9 mouse cellular contexts compared by ENCODE assay signal in the genomic region with DNA sequence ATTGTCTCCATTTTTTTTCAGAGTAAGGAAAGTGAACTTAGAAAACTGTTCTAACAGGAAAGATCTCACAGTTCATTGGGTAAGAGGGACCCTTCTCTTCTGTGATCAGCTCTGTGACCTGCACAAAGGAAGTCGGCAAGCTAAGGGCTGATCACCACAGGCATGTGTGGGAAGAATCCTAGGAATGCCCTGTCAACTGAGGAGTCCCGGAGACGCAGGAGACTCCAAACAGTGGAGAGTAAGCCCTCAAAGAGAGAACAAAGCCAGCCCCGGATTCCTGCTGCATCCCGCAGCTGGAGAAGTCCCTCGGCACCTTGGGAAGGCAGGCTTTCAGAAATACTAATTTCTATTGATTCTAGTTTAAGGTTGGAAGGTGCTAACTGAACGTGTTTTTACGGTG. TPM values are rescaled to one million over a fixed set of nuclear protein-coding genes. Genes with fewer than 3 reads are reported as not detected.
A peak's percentile ranks its signal among the peaks of the same experiment; 100 is the strongest.
DNase-seq lines count a peak whose midpoint lies in the region; ATAC-seq and TF ChIP-seq lines count a peak whose summit lies in the region.
"Had no signal": no experiment of that assay in that cellular context is flagged by ENCODE, and none has a peak within 500 bp of the region (broad histone marks: within the 10 kb centered on the region; RNA-seq: fewer than 3 reads in every experiment).

No protein-coding gene starts in this region.

- H3K4me1 ChIP-seq in liver, adult 2 months (ENCODE audit: control insufficient read depth, insufficient read depth, low read length): peaks cover 50% of the 10 kb centered on the region
- H3K4me1 ChIP-seq in hindbrain, embryonic 16.5 days (ENCODE audit: control insufficient read depth, insufficient read depth, low read depth, low read length): peaks cover 52% of the 10 kb centered on the region
- H3K4me1 ChIP-seq in liver, embryonic 16.5 days (ENCODE audit: control insufficient read depth, low read depth, low read length): peaks cover 2% of the 10 kb centered on the region

- peak overlapping the region; percentile 77 for H3K27ac ChIP-seq in liver, adult 2 months (replicated peaks; ENCODE audit: insufficient read depth, low read depth, low read length)
- H3K27ac ChIP-seq in hindbrain, embryonic 16.5 days (ENCODE audit: low read depth, low read length): no peak overlapping the region
- H3K27ac ChIP-seq in liver, embryonic 16.5 days (ENCODE audit: low read length): peak overlapping the region; percentile 45

- no peaks in the 10 kb centered on the region for H3K27me3 ChIP-seq in liver, adult 2 months (ENCODE audit: control insufficient read depth, insufficient read depth, low read length)
- no peaks in the 10 kb centered on the region for H3K27me3 ChIP-seq in hindbrain, embryonic 16.5 days (replicated peaks; ENCODE audit: control insufficient read depth, insufficient read depth, low read length)
- no peaks in the 10 kb centered on the region for H3K27me3 ChIP-seq in liver, embryonic 16.5 days (ENCODE audit: control insufficient read depth, insufficient read depth, low read depth, low read length)

- peak overlapping the region; percentile 22 for H3K9ac ChIP-seq in liver, adult 2 months (ENCODE audit: low read depth, low read length)
- H3K9ac ChIP-seq in hindbrain, embryonic 16.5 days (ENCODE audit: low read depth, low read length): peak overlapping the region; percentile 5; the same call in 1 of the 2 replicates
- no peak overlapping the region for H3K9ac ChIP-seq in liver, embryonic 16.5 days (ENCODE audit: low read depth, low read length)

- H3K4me2 ChIP-seq in hindbrain, embryonic 16.5 days (ENCODE audit: low read length): peak overlapping the region; percentile 54
- peak overlapping the region; percentile 12 for H3K4me2 ChIP-seq in liver, embryonic 16.5 days (ENCODE audit: low read depth, low read length)

- no peak for TF ChIP-seq POLR2A in liver, adult 2 months (IDR thresholded peaks at IDR 0.05; ENCODE audit: extremely low read depth, insufficient read depth, low read length)

- H3K4me3 ChIP-seq in liver, adult 2 months (ENCODE audit: insufficient read depth, low read depth, low read length): no peak overlapping the region; the same call in 1 of the 2 replicates
- H3K4me3 ChIP-seq in hindbrain, embryonic 16.5 days (ENCODE audit: low read length): peak overlapping the region; percentile 20
- H3K4me3 ChIP-seq in liver, embryonic 16.5 days (ENCODE audit: low read depth, low read length): 0 out of 2 replicates have a peak overlapping the region, but pooled peaks have one; percentile 11

- peaks cover 17% of the 10 kb centered on the region for H3K36me3 ChIP-seq in liver, adult 2 months (ENCODE audit: control insufficient read depth, insufficient read depth, low read length)
- H3K36me3 ChIP-seq in hindbrain, embryonic 16.5 days (ENCODE audit: control insufficient read depth, insufficient read depth, low read length): no peaks in the 10 kb centered on the region
- no peaks in the 10 kb centered on the region for H3K36me3 ChIP-seq in liver, embryonic 16.5 days (ENCODE audit: control insufficient read depth, insufficient read depth)
- H3K36me3 ChIP-seq: G1E had no signal

- no peaks in the 10 kb centered on the region for H3K9me3 ChIP-seq in hindbrain, embryonic 16.5 days (ENCODE audit: control insufficient read depth, low read length)
- no peaks in the 10 kb centered on the region for H3K9me3 ChIP-seq in liver, embryonic 16.5 days (replicated peaks; ENCODE audit: control insufficient read depth, low read length)

- peaks cover 19% of the 10 kb centered on the region; the same call in 1 of the 2 replicates for H3K79me2 ChIP-seq in liver, adult 2 months (ENCODE audit: control insufficient read depth, insufficient read depth, low read length)

- 15% methylated on average over 8 of the region's 8 CpGs for WGBS in liver, adult 2 months
- 2% methylated on average over 8 of the region's 8 CpGs for WGBS in hindbrain, embryonic 16.5 days
- WGBS in liver, embryonic 16.5 days (ENCODE audit: insufficient replicate concordance): 24% methylated on average over 8 of the region's 8 CpGs

- no peak for TF ChIP-seq CTCF in liver, adult 2 months (IDR thresholded peaks at IDR 0.05; ENCODE audit: low read depth, low read length)

- no peak for DNase-seq in liver, adult 2 months (ENCODE audit: extremely low read depth, low read depth, low spot score)
- no peak for DNase-seq in liver
- DNase-seq in retina, postnatal 1 day: peak; percentile 55
- DNase-seq in adrenal gland, postnatal 14 days: no peak
- DNase-seq in left cerebral cortex, adult 11 months (ENCODE audit: low spot score): no peak
- no peak for DNase-seq in layer of hippocampus, adult 9-11 months

- 0 out of 2 replicates have a peak, but pooled peaks have one; percentile 35 for ATAC-seq in hindbrain, embryonic 16.5 days
- ATAC-seq in liver, embryonic 16.5 days (ENCODE audit: low read depth): no peak

RNA-seq across cellular contexts. Expression of gene Rnd3, which starts 8.4 kb away (rescaled TPM):
- 16.2 and 16.7 TPM in 2 replicates for total RNA-seq in liver, adult 2 months (2014; rRNA removed)
- 1.9 and 2.4 TPM in 2 replicates for polyA plus RNA-seq in liver, adult 2 months (2012; rRNA removed)
- 82.6 and 106 TPM in 2 replicates for polyA plus RNA-seq in hindbrain, embryonic 16.5 days (2015; fragmentation: Nextera tagmentation; extraction: Ambion mirVana)
- polyA plus RNA-seq in liver, embryonic 16.5 days (2015; fragmentation: Nextera tagmentation; extraction: Ambion mirVana): 12.9 and 14.4 TPM in 2 replicates
- 49.2 and 53.1 TPM in 2 replicates for total RNA-seq in adrenal gland, postnatal 14 days (2021)
- polyA plus RNA-seq: G1E had no signal
